Mouse (Mus musculus) midbrain, embryonic 14.5 days (tissue): ENCODE measurements around the gene Trim65. TPM values are rescaled to one million over a fixed set of nuclear protein-coding genes. Genes with fewer than 3 reads are reported as not detected.

ENCODE experiments used
- ATAC-seq: fragments of 200-750 bp; cut with Nextera tagmentation; 2 replicates; pipeline ENCODE4 v1.8.0; 2017; ENCODE audit warnings: moderate number of reproducible peaks, moderate library complexity; ENCODE audit not compliant: low FRiP score, low TSS enrichment
- DNase-seq: peaks from one replicate; pipeline ENCODE4 v3.0.0-alpha.2; 2015
- H3K27ac ChIP-seq: fragments of 300-500 bp; sonication (generic); replicated peaks from 2 replicates; pipeline ENCODE4 v1.5.1; 2014; ENCODE audit warnings: mild to moderate bottlenecking, low read depth, low read length, moderate library complexity
- H3K27me3 ChIP-seq: fragments of 300-500 bp; sonication (generic); 2 replicates; pipeline ENCODE4 v1.6.1; 2014; ENCODE audit warnings: low read length, control low read depth, mixed read lengths; ENCODE audit not compliant: control insufficient read depth, insufficient read depth
- H3K36me3 ChIP-seq: fragments of 300-500 bp; sonication (generic); 2 replicates; pipeline ENCODE4 v1.6.1; 2014; ENCODE audit warnings: low read length, control low read depth; ENCODE audit not compliant: control insufficient read depth, insufficient read depth
- H3K4me1 ChIP-seq: fragments of 300-500 bp; sonication (generic); 2 replicates; pipeline ENCODE4 v1.6.1; 2014; ENCODE audit warnings: mild to moderate bottlenecking, antibody characterized with exemption, low read length, control low read depth; ENCODE audit not compliant: control insufficient read depth, insufficient read depth
- H3K4me2 ChIP-seq: fragments of 300-500 bp; sonication (generic); 2 replicates; pipeline ENCODE4 v1.6.1; 2014; ENCODE audit warnings: mild to moderate bottlenecking, low read length, moderate library complexity
- H3K4me3 ChIP-seq: fragments of 300-500 bp; sonication (generic); replicated peaks from 2 replicates; pipeline ENCODE4 v1.5.1; 2014; ENCODE audit warnings: low read depth, low read length
- H3K9ac ChIP-seq: fragments of 300-500 bp; sonication (generic); replicated peaks from 2 replicates; pipeline ENCODE4 v1.6.1; 2014; ENCODE audit warnings: mild to moderate bottlenecking, low read length, moderate library complexity
- H3K9me3 ChIP-seq: fragments of 300-500 bp; sonication (generic); 2 replicates; pipeline ENCODE4 v1.6.1; 2016; ENCODE audit warnings: low read length, control low read depth, mixed read lengths; ENCODE audit not compliant: control insufficient read depth
- WGBS: fragments of 180-500 bp; shearing (Covaris S2); extraction: QIAGEN DNeasy Blood & Tissue Kit; methylation state at CpG from one replicate; pipeline ENCODE4 v1.1.7; 2014; 5-methylcytosine and 5-hydroxymethylcytosine counted together
- polyA plus RNA-seq: library from polyadenylated mRNA; unstranded; fragments of >200 nt; fragmentation: Nextera tagmentation; extraction: Ambion mirVana; gene quantifications from 2 replicates; pipeline ENCODE4 v1.2.1, GENCODE M21; 2014

Trim65 gene
- polyA plus RNA-seq, 1 experiment from 2014 or later = 2.0 TPM

- H3K4me2 ChIP-seq = no peak overlapping the region
- WGBS = 90% methylated on average over 6 of the region's 6 CpGs
- DNase-seq (no peak), ATAC-seq (no peak)
- no peak overlapping the region for H3K27ac ChIP-seq
- H3K4me3 ChIP-seq = no peak overlapping the region
- no peaks in the 10 kb centered on the region for H3K27me3 ChIP-seq
- H3K9me3 ChIP-seq = no peaks in the 10 kb centered on the region
- no peaks in the 10 kb centered on the region for H3K36me3 ChIP-seq
- peaks cover 10% of the 10 kb centered on the region for H3K4me1 ChIP-seq
- no peak overlapping the region for H3K9ac ChIP-seq
These were observed 41.4 kb downstream of the Trim65 start for GRCm38 (mm10) chr11:116089545-116089944.

- H3K9me3 ChIP-seq = no peaks in the 10 kb centered on the region
- ATAC-seq (no peak), DNase-seq (no peak)
- H3K4me2 ChIP-seq = no peak overlapping the region
- no peaks in the 10 kb centered on the region for H3K27me3 ChIP-seq
- H3K27ac ChIP-seq = no peak overlapping the region
- H3K4me3 ChIP-seq = no peak overlapping the region
- H3K36me3 ChIP-seq = peaks cover 3% of the 10 kb centered on the region; the same call in 1 of the 2 replicates
- no peak overlapping the region for H3K9ac ChIP-seq
- WGBS = 91% methylated on average over 11 of the region's 11 CpGs
- peaks cover 10% of the 10 kb centered on the region for H3K4me1 ChIP-seq
These were observed 42.1 kb downstream of the Trim65 start for GRCm38 (mm10) chr11:116088741-116089394.

DNA sequence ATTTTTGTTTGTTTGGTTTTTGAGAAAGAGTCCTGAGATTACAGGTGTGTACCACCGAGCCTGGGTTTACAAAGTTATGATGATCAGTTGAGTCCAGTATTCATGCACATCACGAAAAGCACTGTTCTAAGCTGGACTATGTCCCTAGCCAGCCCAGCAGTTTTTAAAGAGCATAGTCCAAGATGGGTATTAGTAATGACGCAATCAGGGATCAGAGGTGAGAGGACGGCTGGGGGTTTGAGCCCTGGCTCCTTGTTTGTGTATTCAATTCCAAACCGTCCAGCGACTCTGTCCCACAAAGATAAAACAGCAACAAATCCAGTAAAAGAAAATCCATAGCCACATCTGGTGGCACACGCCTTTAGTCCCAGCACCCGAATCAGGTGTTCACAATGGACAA lies 42.7 kb downstream of the Trim65 start:
- peaks cover 10% of the 10 kb centered on the region for H3K36me3 ChIP-seq
- ATAC-seq (no peak), DNase-seq (no peak)
- H3K4me3 ChIP-seq = peak overlapping the region; percentile 44; the same call in 1 of the 2 replicates
- H3K27me3 ChIP-seq = no peaks in the 10 kb centered on the region
- no peak overlapping the region for H3K27ac ChIP-seq
- H3K9me3 ChIP-seq = no peaks in the 10 kb centered on the region
- no peak overlapping the region for H3K9ac ChIP-seq
- no peak overlapping the region for H3K4me2 ChIP-seq
- 85% methylated on average over 8 of the region's 8 CpGs for WGBS
- H3K4me1 ChIP-seq = peaks cover 10% of the 10 kb centered on the region

DNA sequence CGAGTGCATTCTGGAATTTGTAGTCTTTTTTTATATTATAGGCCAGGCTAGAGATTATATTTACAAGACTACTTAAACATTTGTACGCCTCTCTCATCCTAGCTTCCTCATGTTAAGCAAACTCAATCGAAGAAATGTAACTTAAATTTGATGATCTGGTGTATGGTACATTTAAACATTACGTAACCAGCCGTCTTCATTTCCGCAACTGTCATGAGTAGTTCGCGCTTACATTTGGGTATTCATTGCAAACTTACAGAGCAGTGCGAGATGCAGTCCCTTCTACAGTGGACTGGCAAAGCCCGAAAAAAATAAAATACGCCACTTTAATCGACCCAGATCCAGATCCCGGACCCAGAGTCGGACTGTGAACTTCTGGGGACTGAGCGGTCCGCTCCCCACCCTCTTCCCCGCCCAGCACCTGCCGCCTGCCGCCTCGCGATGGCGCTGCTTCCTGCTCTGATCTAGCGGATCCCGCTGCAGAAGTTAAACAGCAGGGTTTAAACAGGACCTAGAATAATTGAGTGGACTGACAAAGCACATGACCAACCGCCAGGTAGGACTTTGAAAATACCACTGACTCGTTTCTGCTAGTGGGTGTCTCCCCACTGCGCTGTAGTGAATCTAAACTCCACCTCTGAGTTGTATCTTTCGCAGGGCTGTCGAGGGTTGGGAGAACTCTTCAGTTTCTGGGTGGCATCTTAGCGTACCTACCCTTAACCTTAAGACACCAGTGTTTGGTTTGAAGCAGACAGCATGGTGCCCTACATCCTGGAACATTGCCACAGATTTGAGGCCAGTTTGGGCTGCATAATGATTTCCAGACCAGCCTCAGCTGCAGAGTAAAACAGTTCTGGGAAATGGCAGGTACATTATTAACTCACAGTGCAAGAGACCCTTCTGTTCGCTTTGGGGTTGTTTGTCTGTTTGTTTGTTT lies 43.5 kb downstream of the Trim65 start:
- WGBS = 4% methylated on average over 31 of the region's 31 CpGs
- Histone ChIP-seq H3K27ac (0 out of 2 replicates have a peak overlapping the region, but pooled peaks have one; percentile 26), H3K27me3 (no peaks in the 10 kb centered on the region), H3K36me3 (peaks cover 15% of the 10 kb centered on the region), H3K9me3 (no peaks in the 10 kb centered on the region), H3K4me1 (peaks cover 10% of the 10 kb centered on the region), H3K4me2 (peak overlapping the region; percentile 65), H3K4me3 (peak overlapping the region; percentile 44), H3K9ac (peak overlapping the region; percentile 18; the same call in 1 of the 2 replicates)
- DNase-seq (peak; percentile 89), ATAC-seq (peak; percentile 76)

DNA sequence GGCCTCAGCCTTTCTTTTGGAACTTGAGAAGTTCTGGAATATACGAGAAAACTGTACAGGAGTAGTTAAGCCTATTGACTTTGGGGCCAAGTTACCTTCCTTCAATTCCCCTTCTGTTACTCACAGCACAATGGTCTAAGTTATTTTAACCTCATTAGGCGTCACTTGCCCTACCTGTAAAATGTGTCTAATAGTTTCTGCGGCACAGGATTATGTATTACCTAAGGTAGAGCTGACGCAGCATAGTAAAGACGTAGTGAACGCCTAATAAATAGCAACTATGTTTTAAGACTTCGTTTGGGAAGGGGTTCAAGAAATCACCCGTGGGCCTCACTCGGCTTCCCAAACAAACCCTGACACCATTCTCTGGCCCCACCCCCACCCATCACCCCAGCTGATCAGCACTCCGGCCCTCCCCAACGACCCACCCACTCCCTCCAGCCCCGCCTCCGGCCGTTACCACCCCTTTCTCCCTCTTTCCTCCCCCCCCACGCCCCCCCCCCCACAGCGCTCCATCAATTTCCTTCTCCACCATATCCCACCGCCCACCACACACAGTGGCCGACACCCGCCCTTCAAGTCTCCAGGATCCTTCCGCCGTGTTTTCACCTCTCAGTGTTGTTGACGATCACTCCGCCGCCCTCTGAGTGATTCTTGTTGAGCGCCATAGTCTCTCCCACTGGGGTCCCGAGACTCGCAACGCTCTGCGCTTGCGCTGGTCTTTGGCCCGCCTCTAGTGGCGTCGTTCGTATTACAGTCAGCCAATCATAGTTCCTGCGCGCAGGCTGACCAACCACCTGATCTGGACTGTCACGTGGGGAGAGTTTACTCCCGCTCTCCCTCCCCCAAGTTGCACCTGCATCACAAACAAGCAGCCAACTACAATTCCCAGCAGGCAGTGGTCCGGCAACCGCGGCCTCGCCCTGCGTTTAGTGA lies 44.4 kb downstream of the Trim65 start, which contains the start of gene Wbp2:
Gene Wbp2 (minus strand): TSS at position 738 of the 936 bp plus-strand sequence.
- no peaks in the 10 kb centered on the region for H3K27me3 ChIP-seq
- H3K4me2 ChIP-seq = peak within 1 kb of the TSS; percentile 65
- DNase-seq (peak; percentile 99), ATAC-seq (peak; percentile 98)
- H3K4me1 ChIP-seq = peaks cover 10% of the 10 kb centered on the region
- peak within 1 kb of the TSS; percentile 44 for H3K4me3 ChIP-seq
- no peaks in the 10 kb centered on the region for H3K9me3 ChIP-seq
- H3K9ac ChIP-seq = peak within 1 kb of the TSS; percentile 47; the same call in 1 of the 2 replicates
- H3K27ac ChIP-seq = peak within 1 kb of the TSS; percentile 73
- WGBS = 4% methylated on average over 41 of the region's 43 CpGs
- H3K36me3 ChIP-seq = peaks cover 24% of the 10 kb centered on the region

GRCm38 (mm10) chr11:116084166-116084565 lies 46.8 kb downstream of the Trim65 start:
- WGBS = 93% methylated on average over 6 of the region's 6 CpGs
- H3K4me1 ChIP-seq = peaks cover 10% of the 10 kb centered on the region
- no peak for DNase-seq
- ATAC-seq = no peak
- H3K9ac ChIP-seq = no peak overlapping the region
- H3K4me2 ChIP-seq = no peak overlapping the region
- no peaks in the 10 kb centered on the region for H3K27me3 ChIP-seq
- H3K36me3 ChIP-seq = peaks cover 48% of the 10 kb centered on the region
- no peak overlapping the region for H3K4me3 ChIP-seq
- H3K9me3 ChIP-seq = no peaks in the 10 kb centered on the region
- H3K27ac ChIP-seq = no peak overlapping the region

- no peak for ATAC-seq
- H3K27ac ChIP-seq = no peak overlapping the region
- 91% methylated on average over 14 of the region's 14 CpGs for WGBS
- no peak overlapping the region for H3K4me3 ChIP-seq
- no peak for DNase-seq
- no peaks in the 10 kb centered on the region for H3K27me3 ChIP-seq
- no peak overlapping the region for H3K9ac ChIP-seq
- H3K4me2 ChIP-seq = no peak overlapping the region
- H3K36me3 ChIP-seq = peaks cover 54% of the 10 kb centered on the region
- peaks cover 10% of the 10 kb centered on the region for H3K4me1 ChIP-seq
- H3K9me3 ChIP-seq = no peaks in the 10 kb centered on the region
These were observed 47.7 kb downstream of the Trim65 start for GRCm38 (mm10) chr11:116083096-116083672.

GRCm38 (mm10) chr11:116081081-116081480 lies 49.8 kb downstream of the Trim65 start:
- no peak for ATAC-seq
- Histone ChIP-seq H3K4me1 (peaks cover 7% of the 10 kb centered on the region), H3K27me3 (no peaks in the 10 kb centered on the region), H3K9ac (no peak overlapping the region), H3K4me2 (no peak overlapping the region), H3K36me3 (peaks cover 54% of the 10 kb centered on the region), H3K9me3 (no peaks in the 10 kb centered on the region), H3K4me3 (no peak overlapping the region), H3K27ac (no peak overlapping the region)
- peak; percentile 30 for DNase-seq
- WGBS = 71% methylated on average over 6 of the region's 6 CpGs
